Mouse (Mus musculus) erythroblast, embryonic 14.5 days (primary cell): ENCODE measurements around the gene Atoh8.

ENCODE experiments used
- GATA1 ChIP-seq: IDR thresholded peaks from 2 replicates; pipeline ENCODE4 v1.6.1; 2012; ENCODE audit warnings: low read length, inconsistent platforms, mixed read lengths
- TAL1 ChIP-seq: IDR thresholded peaks from 3 replicates; pipeline ENCODE4 v1.6.1; 2012; ENCODE audit warnings: low read length, inconsistent platforms, mixed read lengths

DNA sequence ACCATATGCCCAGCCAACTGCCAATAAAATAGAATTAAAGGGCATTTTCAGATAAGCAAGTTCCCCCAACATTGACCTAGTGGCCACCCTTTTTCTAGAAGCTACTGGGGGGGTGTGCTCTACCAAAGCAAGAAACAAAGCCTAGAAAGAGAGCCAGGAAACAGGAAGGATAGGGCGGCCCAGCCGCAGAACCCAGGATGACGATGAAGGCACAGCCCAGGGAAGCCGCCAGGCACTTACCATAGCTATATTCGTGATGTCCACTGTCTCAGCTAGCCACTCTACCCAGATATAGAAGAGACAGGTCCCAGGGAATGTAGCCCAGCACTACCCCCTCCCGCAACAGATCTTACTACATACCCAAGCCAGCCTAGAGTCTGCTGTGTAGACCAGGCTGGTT lies 30.3 kb upstream of the Atoh8 start:
- TF ChIP-seq GATA1 = no peak
- no peak for TF ChIP-seq TAL1
